Mouse (Mus musculus) gastrocnemius, postnatal 14 days (tissue): ENCODE data around the gene Pcsk4. TPM values are rescaled to one million over a fixed set of nuclear protein-coding genes. Genes with fewer than 3 reads are reported as not detected.

Experiments
- DNase-seq: peaks from one replicate; pipeline ENCODE4 v3.0.0; 2021; ENCODE audit warnings: mixed read lengths
- intact Hi-C: fragments of 180-260 bp; cut with DNase I; formaldehyde crosslinking; loops from one replicate; pipeline ENCODE4 v1.15.1; 2025; ENCODE audit warnings: low total_unique reads
- total RNA-seq, 2 experiments: library from RNA; stranded (reverse); gene quantifications; 2 replicates each; pipeline ENCODE4 v1.2.3; 2021

Gene Pcsk4
- total RNA-seq, 2 experiments from 2014 or later = 0.53 to 1.2 TPM

DNA sequence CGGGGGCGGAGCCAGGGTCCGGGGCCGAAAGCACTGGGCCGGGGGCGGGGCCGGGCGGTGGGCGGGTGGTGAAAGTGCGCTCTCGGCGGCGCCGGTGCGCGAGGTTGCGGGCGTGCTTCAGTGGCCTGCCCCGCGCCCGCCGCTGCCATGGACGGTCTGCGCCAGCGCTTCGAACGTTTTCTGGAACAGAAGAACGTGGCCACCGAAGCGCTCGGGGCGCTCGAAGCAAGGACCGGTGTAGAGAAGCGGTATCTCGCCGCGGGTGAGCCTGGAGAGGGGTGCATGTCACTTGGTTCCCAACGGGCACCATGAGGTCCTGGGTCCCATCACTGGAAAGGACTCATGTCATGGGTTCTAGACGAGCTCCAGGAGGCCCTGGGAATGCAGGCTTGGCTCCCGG is 786 bp upstream of the Pcsk4 start:
- intact Hi-C loops = no loop called here

DNA sequence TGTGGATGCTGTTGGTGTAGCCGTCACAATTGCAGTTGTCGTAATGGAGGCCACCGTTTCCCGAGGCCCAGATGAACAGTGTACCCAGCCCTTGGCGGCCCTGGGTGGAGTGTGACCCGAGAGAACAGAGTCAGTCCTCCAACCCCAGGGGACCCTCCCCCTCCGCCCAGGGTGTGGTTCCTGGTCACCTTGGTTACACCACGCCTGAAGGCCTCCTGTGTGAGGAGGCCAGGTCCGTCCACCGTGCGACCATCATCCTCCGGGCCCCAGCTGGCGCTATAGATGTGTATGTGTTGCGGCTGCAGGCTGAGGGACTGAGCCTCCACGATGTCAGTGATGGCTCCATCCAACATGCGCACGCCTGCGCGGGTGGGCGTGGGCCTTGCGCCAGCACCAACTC is 4.3 kb downstream of the Pcsk4 start:
- no peak for DNase-seq
- intact Hi-C loops = no loop called here

More for the DNA sequence above, 786 bp upstream of the Pcsk4 start:
- DNase-seq = no peak

- intact Hi-C loops = no loop called here
- no peak for DNase-seq
Observed at GRCm38 (mm10) chr10:80324120-80325037, 4.9 kb downstream of the Pcsk4 start.

DNA sequence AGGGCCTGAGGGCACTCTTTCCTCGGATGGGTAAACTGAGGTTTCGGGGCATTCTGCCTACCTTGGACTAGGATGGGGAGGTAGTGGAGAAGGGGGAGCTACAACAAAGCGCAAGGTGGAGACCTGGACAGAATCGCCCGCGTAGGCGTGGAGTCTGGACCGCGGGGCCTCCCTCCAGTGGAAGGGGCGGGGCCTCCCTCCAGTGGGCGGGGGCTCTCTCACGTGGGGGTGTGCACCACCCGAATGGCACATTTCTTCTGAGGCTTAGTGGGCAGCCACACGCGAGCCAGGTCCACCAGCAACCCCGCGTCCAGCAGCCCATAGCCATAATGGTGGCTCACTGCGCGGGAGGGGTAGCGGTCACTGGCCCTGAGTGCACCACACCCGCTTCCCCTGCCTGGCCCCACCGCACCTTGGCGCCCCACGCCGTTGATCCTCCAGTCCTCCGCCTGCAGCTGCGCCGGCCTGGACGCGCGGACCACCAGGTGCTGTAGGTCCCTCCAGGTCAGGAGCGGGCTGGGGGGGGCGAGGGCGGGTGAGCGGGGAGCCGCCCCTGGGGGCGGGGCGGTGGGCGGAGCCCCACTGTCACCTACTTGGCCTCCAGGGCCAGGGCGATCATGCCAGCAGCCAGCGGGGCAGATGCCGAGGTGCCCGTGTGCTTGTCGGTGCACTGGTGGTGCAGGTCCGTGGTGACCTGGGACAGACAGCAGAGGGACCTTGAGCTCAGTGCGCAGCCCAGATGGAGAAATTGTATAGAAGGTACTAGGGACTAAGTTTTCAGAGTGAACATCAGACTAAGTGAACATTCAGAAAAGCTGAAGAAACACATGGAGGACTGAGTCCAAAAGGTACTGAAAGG is 5.8 kb downstream of the Pcsk4 start:
- intact Hi-C loops = no loop called here
- DNase-seq = peak; percentile 73

DNA sequence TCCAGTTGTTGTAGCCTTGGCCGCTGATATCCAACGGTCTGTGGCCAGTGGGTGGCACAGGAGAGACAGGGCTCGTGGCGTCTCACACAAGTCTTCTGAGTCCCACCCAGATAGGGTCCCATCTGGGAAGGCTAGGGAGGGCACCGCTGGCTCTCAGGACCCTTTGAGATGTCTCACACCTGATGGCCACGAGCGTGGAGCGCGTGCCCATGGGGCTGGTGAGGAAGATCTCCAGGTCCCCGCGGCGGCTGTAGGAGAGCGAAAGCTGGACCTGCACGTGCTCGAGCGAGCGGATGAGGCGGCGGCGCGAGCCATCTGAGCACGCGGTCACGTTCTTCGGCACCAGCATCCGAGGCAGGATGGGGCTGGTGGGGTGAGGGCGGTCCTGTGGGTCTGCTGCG is 6.5 kb downstream of the Pcsk4 start:
- no peak for DNase-seq
- intact Hi-C loops = no loop called here

DNA sequence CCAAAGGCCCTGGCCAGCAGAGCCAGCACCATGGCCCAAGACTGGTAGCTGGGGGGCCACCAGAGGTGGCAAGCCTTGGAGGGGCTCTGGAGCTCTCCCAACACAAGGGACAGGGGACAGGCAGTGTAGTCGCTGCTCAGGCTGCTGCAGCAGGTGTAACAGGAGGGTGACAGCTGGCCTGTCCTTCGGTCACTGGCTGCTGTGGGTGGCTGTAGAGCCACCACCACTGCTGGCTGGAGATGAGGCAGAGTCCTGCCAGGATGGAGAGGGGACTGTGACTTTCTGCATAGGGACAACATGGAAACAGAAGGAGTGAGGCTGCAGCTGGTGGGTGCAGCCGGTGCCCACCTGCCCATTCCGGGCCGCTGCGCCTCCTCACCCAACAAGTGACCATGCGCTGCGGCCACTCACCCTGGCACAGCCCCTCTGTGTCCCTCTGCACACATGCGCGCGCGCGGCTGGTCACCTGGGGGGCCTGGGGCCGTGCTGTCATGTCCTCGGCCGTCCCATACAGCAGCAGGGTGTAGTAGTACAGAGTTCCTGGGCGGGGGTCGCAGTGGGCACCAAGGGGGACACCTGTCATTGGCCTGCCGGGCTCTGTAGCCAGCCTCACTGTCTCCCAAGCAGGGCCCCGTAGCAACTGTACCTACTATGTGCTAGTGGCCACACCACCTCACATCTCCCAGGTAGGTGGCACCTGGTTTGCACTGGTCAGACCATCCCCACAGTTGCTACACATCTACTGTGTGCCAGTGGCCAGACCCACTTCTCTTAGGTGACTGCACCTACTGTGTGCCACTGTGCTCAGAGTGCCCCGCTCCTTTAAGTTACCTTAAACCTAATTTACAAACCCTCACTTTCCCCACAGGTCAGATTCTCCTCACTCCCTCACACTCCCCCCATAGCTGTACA is 7.4 kb downstream of the Pcsk4 start:
- DNase-seq = no peak
- intact Hi-C loops = no loop called here

GRCm38 (mm10) chr10:80321014-80321669 is 8.2 kb downstream of the Pcsk4 start:
- intact Hi-C loops = no loop called here
- no peak for DNase-seq

GRCm38 (mm10) chr10:80320340-80320760 is 8.9 kb downstream of the Pcsk4 start, which contains the start of gene 2310011J03Rik:
TSS of gene 2310011J03Rik (minus strand) at chr10:80320537.
- intact Hi-C loops = no loop called here
- DNase-seq = peak; percentile 93

- no peak for DNase-seq
- intact Hi-C loops = no loop called here
Observed at GRCm38 (mm10) chr10:80317011-80317410, 12.3 kb downstream of the Pcsk4 start.

DNA sequence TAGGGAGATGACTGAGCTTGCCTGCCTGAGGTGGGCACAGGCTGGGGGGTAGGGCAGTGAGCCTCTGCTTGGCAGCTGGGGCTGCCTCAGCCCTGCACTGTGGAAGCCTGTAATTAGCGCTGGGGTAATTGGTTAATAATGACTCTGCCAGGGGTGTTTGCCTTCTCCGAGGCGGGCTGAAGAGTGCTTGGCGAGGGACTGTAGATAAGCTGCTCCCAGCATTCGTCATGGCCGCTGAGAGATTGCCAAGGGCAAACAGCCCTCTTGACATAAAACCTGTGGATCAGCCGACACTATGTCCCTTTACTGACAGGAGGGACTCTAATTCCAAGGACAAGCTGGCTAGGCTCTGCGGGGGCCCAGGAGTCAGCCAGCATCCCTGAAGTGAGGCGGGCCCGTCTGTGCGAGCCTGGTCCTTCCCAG is 12.9 kb downstream of the Pcsk4 start:
- intact Hi-C loops = no loop called here
- DNase-seq = no peak

DNA sequence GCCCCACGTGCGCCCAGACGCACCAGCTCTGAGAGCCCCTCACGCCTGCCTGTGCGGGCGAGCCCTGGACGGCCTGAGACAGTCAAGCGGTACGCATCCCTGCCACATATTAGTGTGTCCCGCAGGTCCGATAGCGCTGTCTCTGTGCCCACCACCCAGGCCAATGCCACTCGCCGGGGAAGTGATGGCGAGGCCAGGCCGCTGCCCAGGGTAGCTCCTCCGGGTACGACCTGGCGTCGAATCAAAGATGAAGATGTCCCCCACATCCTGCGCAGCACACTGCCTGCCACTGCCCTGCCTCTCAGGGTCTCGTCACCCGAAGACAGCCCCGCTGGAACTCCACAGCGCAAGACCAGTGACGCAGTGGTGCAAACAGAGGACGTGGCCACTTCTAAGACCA is 14.0 kb downstream of the Pcsk4 start:
- intact Hi-C loops = no loop called here
- DNase-seq = no peak

GRCm38 (mm10) chr10:80314494-80315001 is 14.8 kb downstream of the Pcsk4 start:
- DNase-seq = no peak
- intact Hi-C loops = no loop called here

DNA sequence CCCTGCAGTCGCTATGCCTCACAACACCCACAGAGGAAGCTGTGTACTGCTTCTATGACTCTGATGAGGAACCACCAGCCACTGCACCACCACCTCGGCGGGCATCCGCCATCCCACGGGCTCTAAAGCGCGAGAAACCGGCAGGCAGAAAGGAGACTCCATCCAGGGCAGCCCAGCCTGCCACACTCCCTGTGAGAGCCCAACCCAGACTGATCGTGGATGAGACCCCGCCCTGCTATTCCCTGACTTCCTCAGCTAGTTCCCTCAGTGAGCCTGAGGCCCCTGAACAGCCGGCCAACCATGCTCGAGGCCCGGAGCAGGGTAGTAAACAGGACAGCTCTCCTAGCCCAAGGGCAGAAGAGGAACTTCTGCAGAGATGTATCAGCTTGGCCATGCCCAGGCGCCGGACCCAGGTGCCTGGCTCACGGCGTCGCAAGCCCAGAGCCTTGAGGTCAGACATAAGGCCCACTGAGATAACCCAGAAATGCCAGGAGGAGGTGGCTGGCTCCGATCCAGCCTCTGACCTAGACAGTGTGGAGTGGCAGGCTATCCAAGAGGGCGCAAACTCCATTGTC is 15.6 kb downstream of the Pcsk4 start:
- intact Hi-C loops = no loop called here
- DNase-seq = peak; percentile 48

DNA sequence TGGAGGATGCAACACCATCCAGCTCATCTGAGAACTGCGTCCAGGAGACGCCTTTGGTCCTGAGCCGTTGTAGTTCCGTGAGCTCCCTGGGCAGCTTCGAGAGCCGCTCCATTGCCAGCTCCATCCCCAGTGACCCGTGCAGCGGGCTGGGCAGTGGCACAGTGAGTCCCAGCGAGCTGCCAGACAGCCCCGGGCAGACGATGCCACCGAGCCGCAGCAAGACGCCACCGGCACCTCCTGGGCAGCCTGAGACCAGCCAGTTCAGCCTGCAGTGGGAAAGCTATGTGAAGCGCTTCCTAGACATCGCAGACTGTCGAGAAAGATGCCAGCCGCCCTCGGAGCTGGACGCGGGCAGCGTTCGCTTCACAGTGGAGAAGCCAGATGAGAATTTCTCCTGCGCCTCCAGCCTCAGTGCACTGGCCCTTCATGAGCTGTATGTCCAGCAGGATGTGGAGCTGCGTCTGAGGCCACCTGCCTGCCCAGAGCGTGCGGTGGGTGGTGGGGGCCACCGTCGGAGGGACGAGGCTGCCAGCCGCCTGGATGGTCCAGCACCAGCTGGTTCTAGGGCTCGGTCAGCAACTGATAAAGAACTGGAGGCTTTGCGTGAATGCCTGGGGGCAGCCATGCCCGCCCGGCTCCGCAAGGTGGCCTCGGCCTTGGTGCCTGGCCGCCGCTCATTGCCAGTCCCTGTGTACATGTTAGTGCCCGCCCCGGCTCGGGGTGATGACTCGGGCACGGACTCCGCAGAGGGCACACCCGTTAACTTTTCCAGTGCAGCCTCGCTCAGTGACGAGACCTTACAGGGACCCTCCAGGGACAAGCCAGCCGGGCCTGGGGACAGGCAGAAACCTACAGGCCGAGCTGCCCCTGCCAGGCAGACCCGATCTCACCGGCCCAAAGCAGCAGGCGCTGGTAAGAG is 16.5 kb downstream of the Pcsk4 start:
- intact Hi-C loops = no loop called here
- DNase-seq = no peak

DNA sequence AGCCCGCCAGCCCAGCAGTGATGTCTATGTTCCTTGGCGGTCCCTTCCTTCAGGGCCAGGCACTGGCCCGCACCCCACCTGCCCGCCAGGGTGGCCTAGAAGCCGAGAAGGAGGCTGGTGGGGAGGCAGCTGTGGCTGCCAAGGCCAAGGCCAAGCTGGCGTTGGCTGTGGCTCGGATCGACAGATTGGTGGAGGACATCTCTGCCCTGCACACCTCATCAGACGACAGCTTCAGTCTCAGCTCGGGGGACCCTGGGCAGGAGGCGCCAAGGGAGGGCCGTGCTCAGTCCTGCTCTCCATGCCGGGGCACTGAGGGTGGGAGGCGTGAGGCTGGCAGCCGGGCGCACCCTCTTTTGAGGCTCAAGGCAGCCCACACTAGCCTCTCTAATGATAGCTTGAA is 17.7 kb downstream of the Pcsk4 start:
- DNase-seq = no peak
- intact Hi-C loops = no loop called here

- intact Hi-C loops = no loop called here
- no peak for DNase-seq
Observed at GRCm38 (mm10) chr10:80304862-80305261, 24.4 kb downstream of the Pcsk4 start.

GRCm38 (mm10) chr10:80304458-80304857 is 24.8 kb downstream of the Pcsk4 start:
- intact Hi-C loops = no loop called here
- DNase-seq = no peak
